Mouse (Mus musculus) lung, embryonic 14.5 days (tissue): Measurements from ENCODE around the gene Pde4c. TPM values are rescaled to one million over a fixed set of nuclear protein-coding genes. Genes with fewer than 3 reads are reported as not detected.
A peak's percentile ranks its signal among the peaks of the same experiment; 100 is the strongest.

Source experiments
- ATAC-seq: fragments of 200-750 bp; cut with Nextera tagmentation; 2 replicates; pipeline ENCODE4 v1.8.0; 2017; ENCODE audit warnings: mild to moderate bottlenecking, moderate TSS enrichment, moderate library complexity; ENCODE audit not compliant: insufficient read depth
- DNase-seq: peaks from one replicate; pipeline ENCODE4 v3.0.0-alpha.2; 2015
- H3K27ac ChIP-seq: fragments of 300-500 bp; sonication (generic); 2 replicates; pipeline ENCODE4 v1.5.1; 2014; ENCODE audit warnings: low read depth, mild to moderate bottlenecking, moderate library complexity
- H3K27me3 ChIP-seq: fragments of 300-500 bp; sonication (generic); 2 replicates; pipeline ENCODE4 v1.6.1; 2014; ENCODE audit warnings: low read length, control low read depth; ENCODE audit not compliant: insufficient read depth
- H3K36me3 ChIP-seq: fragments of 300-500 bp; sonication (generic); 2 replicates; pipeline ENCODE4 v1.6.1; 2014; ENCODE audit warnings: control low read depth; ENCODE audit not compliant: insufficient read depth
- H3K4me1 ChIP-seq: fragments of 300-500 bp; sonication (generic); 2 replicates; pipeline ENCODE4 v1.6.1; 2014; ENCODE audit warnings: antibody characterized with exemption, control low read depth; ENCODE audit not compliant: insufficient read depth
- H3K4me2 ChIP-seq: fragments of 300-500 bp; sonication (generic); 2 replicates; pipeline ENCODE4 v1.6.1; 2014; ENCODE audit warnings: mild to moderate bottlenecking
- H3K4me3 ChIP-seq: fragments of 300-500 bp; sonication (generic); 2 replicates; pipeline ENCODE4 v1.5.1; 2014; ENCODE audit warnings: low read depth, low read length
- H3K9ac ChIP-seq: fragments of 300-500 bp; sonication (generic); 2 replicates; pipeline ENCODE4 v1.6.1; 2014
- H3K9me3 ChIP-seq: fragments of 300-500 bp; sonication (generic); 2 replicates; pipeline ENCODE4 v1.6.1; 2016; ENCODE audit warnings: low read depth, low read length, control low read depth
- CTCF ChIP-seq: IDR thresholded peaks from 2 replicates; pipeline ENCODE4 v1.5.1; 2016; ENCODE audit warnings: antibody characterized with exemption, low read depth
- WGBS: fragments of 180-500 bp; shearing (Covaris S2); extraction: QIAGEN DNeasy Blood & Tissue Kit; methylation state at CpG from one replicate; pipeline ENCODE4 v1.1.7; 2014; 5-methylcytosine and 5-hydroxymethylcytosine counted together
- polyA plus RNA-seq: library from polyadenylated mRNA; unstranded; fragments of >200 nt; fragmentation: Nextera tagmentation; extraction: Ambion mirVana; gene quantifications from 2 replicates; pipeline ENCODE4 v1.2.1, GENCODE M21; 2014

Gene Pde4c
- polyA plus RNA-seq, 1 experiment from 2014 or later: 0.17 TPM

DNA sequence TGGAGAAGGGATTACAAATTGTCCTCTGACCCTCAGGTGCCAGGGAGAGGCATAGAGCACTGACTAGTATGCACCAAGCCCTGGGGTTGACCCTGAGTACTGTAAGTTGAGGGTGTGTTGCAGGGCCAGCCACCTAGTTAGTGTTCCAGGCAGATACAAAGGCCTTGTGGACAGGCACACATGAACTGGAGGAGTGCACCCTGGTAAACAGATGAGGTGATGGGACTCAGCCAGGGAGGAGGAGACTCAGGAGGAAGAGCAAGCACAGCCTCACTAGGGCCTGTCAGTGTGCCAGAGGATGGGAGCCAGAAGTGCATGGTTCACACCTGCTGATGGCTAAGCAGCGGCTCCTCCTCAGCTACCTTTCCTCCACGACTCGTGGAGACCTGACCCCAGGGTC, 43.5 kb upstream of the Pde4c start:
- Histone ChIP-seq H3K9ac (no peak overlapping the region), H3K9me3 (no peaks in the 10 kb centered on the region), H3K4me2 (no peak overlapping the region), H3K27me3 (no peaks in the 10 kb centered on the region), H3K36me3 (peaks cover 30% of the 10 kb centered on the region), H3K27ac (no peak overlapping the region), H3K4me1 (peaks cover 4% of the 10 kb centered on the region; the same call in 1 of the 2 replicates), H3K4me3 (no peak overlapping the region)
- no peak for ATAC-seq
- no peak for TF ChIP-seq CTCF
- DNase-seq: no peak
- 60% methylated on average over 3 of the region's 3 CpGs for whole genome bisulfite sequencing

DNA sequence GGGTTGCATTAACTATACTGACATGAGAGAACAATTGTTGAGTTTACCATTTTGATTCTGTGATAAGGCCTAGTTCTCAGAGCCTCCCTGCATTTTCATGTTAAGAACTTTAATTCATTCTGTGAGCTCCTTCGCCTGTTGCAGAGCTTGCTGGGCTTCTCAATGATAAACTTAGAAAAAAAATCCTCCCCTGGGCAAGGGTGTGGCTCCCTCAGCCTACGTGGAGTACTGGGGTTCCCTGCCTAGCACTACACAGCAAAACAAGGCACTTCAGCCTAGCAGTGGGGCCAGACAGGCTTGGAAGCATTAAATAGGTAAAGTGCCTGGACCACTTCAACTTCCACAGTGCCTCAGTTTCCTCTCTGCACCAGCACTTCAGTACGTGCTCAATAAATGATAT, 42.1 kb upstream of the Pde4c start:
- Histone ChIP-seq H3K4me2 (no peak overlapping the region), H3K27me3 (no peaks in the 10 kb centered on the region), H3K27ac (no peak overlapping the region), H3K4me3 (no peak overlapping the region), H3K9ac (no peak overlapping the region), H3K36me3 (peaks cover 28% of the 10 kb centered on the region), H3K9me3 (no peaks in the 10 kb centered on the region), H3K4me1 (peaks cover 4% of the 10 kb centered on the region; the same call in 1 of the 2 replicates)
- WGBS: 70% methylated on average over 3 of the region's 3 CpGs
- DNase-seq (no peak), ATAC-seq (no peak)
- TF ChIP-seq CTCF: no peak

DNA sequence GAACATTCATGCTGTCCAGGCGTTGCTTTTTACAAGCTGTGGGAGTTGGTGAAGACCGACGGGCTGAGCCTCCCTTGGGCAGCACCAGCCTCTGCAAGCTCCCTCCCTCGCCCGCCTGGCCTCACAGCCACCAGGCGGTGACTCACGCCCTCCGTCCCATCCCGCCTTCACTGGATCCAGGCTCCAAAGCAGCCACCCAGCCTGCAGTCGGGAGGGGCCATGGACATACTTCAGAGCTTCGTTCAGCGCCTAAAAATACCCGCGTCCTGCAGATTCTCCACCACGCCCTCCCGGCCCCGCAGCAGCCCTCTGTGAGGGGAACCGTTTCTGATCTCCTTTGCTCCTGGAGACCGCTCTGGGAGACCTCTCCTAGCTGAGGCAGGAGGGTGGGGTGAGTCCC, 41.3 kb upstream of the Pde4c start:
- Histone ChIP-seq H3K4me3 (peak overlapping the region; percentile 3; the same call in 1 of the 2 replicates), H3K9ac (peak overlapping the region; percentile 46), H3K36me3 (peaks cover 25% of the 10 kb centered on the region), H3K27me3 (no peaks in the 10 kb centered on the region), H3K4me2 (peak overlapping the region; percentile 48), H3K4me1 (peaks cover 4% of the 10 kb centered on the region; the same call in 1 of the 2 replicates), H3K27ac (no peak overlapping the region; the same call in 1 of the 2 replicates), H3K9me3 (no peaks in the 10 kb centered on the region)
- ATAC-seq: peak; percentile 66
- TF ChIP-seq CTCF: peak; percentile 41
- peak; percentile 70 for DNase-seq
- 3% methylated on average over 19 of the region's 19 CpGs for WGBS

DNA sequence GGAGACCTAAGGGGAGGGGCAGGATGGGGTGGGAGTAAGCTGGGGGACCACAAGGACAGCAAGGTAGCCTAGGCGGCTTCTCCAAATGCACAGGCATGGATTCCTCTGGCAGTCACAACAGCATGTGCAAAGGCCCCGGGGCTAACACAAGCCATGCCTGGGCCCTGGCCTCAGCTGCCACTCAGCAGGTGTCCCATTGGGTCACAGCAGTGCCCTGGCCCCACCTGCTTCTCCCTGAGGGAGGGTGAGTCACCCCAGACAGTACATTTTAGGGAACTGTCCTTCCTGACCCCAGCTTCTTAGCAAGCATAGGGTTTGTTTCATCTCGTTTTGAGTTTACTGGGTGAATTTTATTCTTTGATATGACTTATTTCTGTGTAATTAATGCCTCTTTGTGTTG, 40.8 kb upstream of the Pde4c start:
- no peak overlapping the region; the same call in 1 of the 2 replicates for H3K27ac ChIP-seq

DNA sequence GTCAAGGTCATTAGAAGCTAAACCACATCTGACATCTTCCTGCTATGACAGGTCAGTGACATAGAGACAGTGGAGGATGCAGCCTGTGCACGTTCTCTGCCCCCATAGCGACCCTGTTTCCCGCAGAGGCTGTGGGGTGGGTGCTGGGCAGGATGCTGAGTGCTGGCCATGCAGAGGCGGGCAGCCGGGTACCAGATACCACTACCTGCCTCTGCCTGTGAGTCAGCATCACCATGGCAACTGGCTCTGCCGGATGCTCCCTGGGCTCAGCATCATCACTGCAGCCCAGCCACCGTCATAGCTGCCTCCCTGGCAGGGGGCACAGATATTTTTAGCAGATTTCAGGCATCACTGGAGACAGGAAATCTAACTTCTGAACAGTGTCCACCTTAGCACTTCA, 39.2 kb upstream of the Pde4c start:
- WGBS: 42% methylated on average over 7 of the region's 7 CpGs
- ATAC-seq: no peak

More for the DNA sequence above, 40.8 kb upstream of the Pde4c start:
- Histone ChIP-seq H3K36me3 (peaks cover 21% of the 10 kb centered on the region), H3K4me2 (peak overlapping the region; percentile 48), H3K9ac (peak overlapping the region; percentile 46), H3K27me3 (no peaks in the 10 kb centered on the region), H3K4me1 (peaks cover 4% of the 10 kb centered on the region; the same call in 1 of the 2 replicates), H3K9me3 (no peaks in the 10 kb centered on the region), H3K4me3 (no peak overlapping the region)
- WGBS: 59% methylated on average over 3 of the region's 3 CpGs
- DNase-seq (no peak), ATAC-seq (peak; percentile 16; the same call in 1 of the 2 replicates)
- no peak for TF ChIP-seq CTCF

DNA sequence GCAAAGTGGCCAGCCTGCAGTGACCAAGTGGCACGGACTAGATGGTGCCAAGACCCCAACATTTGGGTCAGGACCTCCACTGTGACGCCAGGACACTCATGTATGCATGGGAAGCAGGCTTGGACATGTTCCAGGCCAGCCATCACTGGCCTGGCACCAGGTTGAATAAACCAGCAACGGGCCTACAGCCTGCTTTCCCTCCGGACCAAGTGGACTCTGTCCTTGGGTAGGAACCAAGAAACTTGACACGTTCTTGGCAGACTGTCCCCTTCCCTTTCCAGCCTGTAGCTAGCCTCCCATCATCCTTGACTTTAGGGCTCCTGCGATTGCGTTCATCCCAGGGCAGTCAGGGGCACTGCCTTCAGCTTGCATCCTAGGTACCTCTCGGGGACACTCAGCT, 35.9 kb upstream of the Pde4c start:
- no peaks in the 10 kb centered on the region for H3K9me3 ChIP-seq
- peaks cover 12% of the 10 kb centered on the region for H3K4me1 ChIP-seq
- DNase-seq (peak; percentile 84), ATAC-seq (no peak)
- H3K27me3 ChIP-seq: no peaks in the 10 kb centered on the region
- H3K4me3 ChIP-seq: no peak overlapping the region
- no peak for TF ChIP-seq CTCF
- H3K4me2 ChIP-seq: peak overlapping the region; percentile 15; the same call in 1 of the 2 replicates
- H3K36me3 ChIP-seq: no peaks in the 10 kb centered on the region
- H3K27ac ChIP-seq: peak overlapping the region; percentile 58; the same call in 1 of the 2 replicates
- 0 out of 2 replicates have a peak overlapping the region, but pooled peaks have one; percentile 3 for H3K9ac ChIP-seq
- 67% methylated on average over 8 of the region's 8 CpGs for WGBS

More for the DNA sequence above, 39.2 kb upstream of the Pde4c start:
- Histone ChIP-seq H3K4me2 (no peak overlapping the region), H3K27me3 (no peaks in the 10 kb centered on the region), H3K4me1 (peaks cover 4% of the 10 kb centered on the region; the same call in 1 of the 2 replicates), H3K9ac (no peak overlapping the region), H3K36me3 (peaks cover 5% of the 10 kb centered on the region; the same call in 1 of the 2 replicates), H3K9me3 (no peaks in the 10 kb centered on the region), H3K4me3 (no peak overlapping the region), H3K27ac (no peak overlapping the region)
- no peak for DNase-seq
- TF ChIP-seq CTCF: no peak

DNA sequence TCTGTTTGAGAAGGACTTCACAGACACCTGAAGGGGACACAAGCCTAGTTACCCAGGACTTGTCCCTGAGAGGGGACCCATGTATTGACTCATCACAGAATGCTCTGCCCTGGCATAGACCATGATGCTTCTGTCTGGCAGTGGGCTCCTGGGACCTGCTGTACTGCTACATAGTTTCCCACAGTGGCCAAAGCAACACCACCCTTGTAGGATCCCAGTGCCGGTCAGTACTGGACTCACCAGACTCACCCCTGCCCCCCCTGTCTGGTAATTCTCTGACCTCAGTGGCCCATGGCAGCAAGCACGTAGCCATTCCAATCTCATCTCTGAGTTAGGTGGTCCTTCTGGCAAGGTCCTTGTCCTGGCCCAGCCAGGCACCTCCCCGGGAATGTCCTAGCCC, 35.4 kb upstream of the Pde4c start:
- DNase-seq (no peak), ATAC-seq (no peak)
- WGBS: 85% methylated on average over 3 of the region's 3 CpGs
- H3K36me3 ChIP-seq: no peaks in the 10 kb centered on the region
- no peaks in the 10 kb centered on the region for H3K9me3 ChIP-seq
- TF ChIP-seq CTCF: no peak
- H3K27me3 ChIP-seq: no peaks in the 10 kb centered on the region
- no peak overlapping the region for H3K4me3 ChIP-seq
- H3K9ac ChIP-seq: no peak overlapping the region
- peak overlapping the region; percentile 58; the same call in 1 of the 2 replicates for H3K27ac ChIP-seq
- peaks cover 12% of the 10 kb centered on the region for H3K4me1 ChIP-seq
- H3K4me2 ChIP-seq: no peak overlapping the region
